Mouse (Mus musculus) MEL (cell line): ENCODE data around the gene Ptpn11. TPM values are rescaled to one million over a fixed set of nuclear protein-coding genes. Genes with fewer than 3 reads are reported as not detected.

Experiments
- DNase-seq: peaks from one replicate; pipeline ENCODE4 v3.0.0; 2011; ENCODE audit warnings: low read depth, low spot score
- H3K27ac ChIP-seq: 2 replicates; pipeline ENCODE4 v1.5.1; 2012; ENCODE audit warnings: low read depth, mild to moderate bottlenecking, control low read depth, low read length, moderate library complexity; ENCODE audit not compliant: control insufficient read depth
- H3K27me3 ChIP-seq, 2 experiments: fragments of 150-350 bp in 1 of 2; sonication (generic) in 1 of 2; 2 replicates each; pipeline ENCODE4 v1.6.1; 2012; ENCODE audit warnings: low read length in 2 of 2, mild to moderate bottlenecking in 2 of 2, improper control_type of control experiment in 1 of 2, moderate library complexity in 1 of 2; ENCODE audit not compliant: insufficient read depth in 2 of 2, control insufficient read depth in 1 of 2
- H3K36me3 ChIP-seq, 2 experiments: 2 replicates each; pipeline ENCODE4 v1.6.1; 2012 to 2014; ENCODE audit warnings: low read length in 2 of 2, improper control_type of control experiment in 1 of 2, inconsistent platforms in 1 of 2, mild to moderate bottlenecking in 1 of 2; ENCODE audit not compliant: insufficient read depth in 2 of 2, control insufficient read depth in 1 of 2
- H3K4me1 ChIP-seq, 2 experiments: fragments of 150-350 bp in 1 of 2; sonication (generic) in 1 of 2; 2 replicates each; pipeline ENCODE4 v1.6.1; 2012; ENCODE audit warnings: low read length in 2 of 2, improper control_type of control experiment in 1 of 2, mild to moderate bottlenecking in 1 of 2; ENCODE audit not compliant: insufficient read depth in 2 of 2, control insufficient read depth in 1 of 2
- H3K4me3 ChIP-seq, 2 experiments: fragments of 150-350 bp in 1 of 2; sonication (generic) in 1 of 2; 2 replicates each; pipeline ENCODE4 v1.5.1; 2012; ENCODE audit warnings: low read depth in 2 of 2, low read length in 2 of 2, mild to moderate bottlenecking in 2 of 2, moderate library complexity in 2 of 2, control low read depth in 1 of 2, improper control_type of control experiment in 1 of 2; ENCODE audit not compliant: control insufficient read depth in 1 of 2, insufficient read depth in 1 of 2
- H3K79me2 ChIP-seq: 2 replicates; pipeline ENCODE4 v1.6.1; 2012; ENCODE audit warnings: mild to moderate bottlenecking, low read length, moderate library complexity; ENCODE audit not compliant: control insufficient read depth, poor library complexity, insufficient read depth
- H3K9ac ChIP-seq: 2 replicates; pipeline ENCODE4 v1.6.1; 2012; ENCODE audit warnings: low read depth, mild to moderate bottlenecking, control low read depth, low read length, moderate library complexity; ENCODE audit not compliant: control insufficient read depth, poor library complexity, severe bottlenecking
- H3K9me3 ChIP-seq: fragments of 150-350 bp; sonication (generic); replicated peaks from 2 replicates; pipeline ENCODE4 v1.6.1; 2012; ENCODE audit warnings: mild to moderate bottlenecking, low read length, improper control_type of control experiment, moderate library complexity; ENCODE audit not compliant: insufficient read depth
- BHLHE40 ChIP-seq: IDR thresholded peaks from 2 replicates; pipeline ENCODE4 v1.6.1; 2012; ENCODE audit warnings: low read depth, mild to moderate bottlenecking, inconsistent platforms, low read length, improper control_type of control experiment, borderline replicate concordance
- CHD1 ChIP-seq: IDR thresholded peaks from 2 replicates; pipeline ENCODE4 v1.6.1; 2012; ENCODE audit warnings: low read depth, mild to moderate bottlenecking, inconsistent platforms, low read length, improper control_type of control experiment
- CHD2 ChIP-seq: IDR thresholded peaks from 2 replicates; pipeline ENCODE4 v1.6.1; 2011; ENCODE audit warnings: low read length, improper control_type of control experiment
- CTCF ChIP-seq, 3 experiments: IDR thresholded peaks in 2 of 3; conservative IDR thresholded peaks in 1 of 3; 2 replicates each; pipeline ENCODE4 v1.5.1; 2011 to 2012; ENCODE audit warnings: low read length in 3 of 3, low read depth in 2 of 3, mild to moderate bottlenecking in 2 of 3, improper control_type of control experiment in 1 of 3, inconsistent platforms in 1 of 3, mixed read lengths in 1 of 3, moderate library complexity in 1 of 3; ENCODE audit not compliant: control insufficient read depth in 1 of 3, insufficient read depth in 1 of 3, poor library complexity in 1 of 3, severe bottlenecking in 1 of 3
- E2F4 ChIP-seq: IDR thresholded peaks from 2 replicates; pipeline ENCODE4 v1.6.1; 2011; ENCODE audit warnings: low read depth, low read length, improper control_type of control experiment, borderline replicate concordance
- ETS1 ChIP-seq: IDR thresholded peaks from 2 replicates; pipeline ENCODE4 v1.6.1; 2012; ENCODE audit warnings: low read depth, mild to moderate bottlenecking, inconsistent platforms, low read length, improper control_type of control experiment, moderate library complexity
- GABPA ChIP-seq: IDR thresholded peaks from 2 replicates; pipeline ENCODE4 v1.6.1; 2012; ENCODE audit warnings: low read depth, mild to moderate bottlenecking, inconsistent platforms, low read length, improper control_type of control experiment, moderate library complexity
- GATA1 ChIP-seq: IDR thresholded peaks from 2 replicates; pipeline ENCODE4 v1.6.1; 2011; ENCODE audit warnings: low read depth, low read length, improper control_type of control experiment
- HCFC1 ChIP-seq: IDR thresholded peaks from 2 replicates; pipeline ENCODE4 v1.6.1; 2012; ENCODE audit warnings: low read depth, mild to moderate bottlenecking, inconsistent platforms, low read length, improper control_type of control experiment, moderate library complexity
- JUND ChIP-seq: IDR thresholded peaks from 2 replicates; pipeline ENCODE4 v1.6.1; 2011; ENCODE audit warnings: low read depth, mild to moderate bottlenecking, improper control_type of control experiment, low read length
- KAT2A ChIP-seq: conservative IDR thresholded peaks from 2 replicates; pipeline ENCODE4 v1.6.1; 2012; ENCODE audit warnings: low read depth, low read length, improper control_type of control experiment, inconsistent platforms
- MAX ChIP-seq: IDR thresholded peaks from 2 replicates; pipeline ENCODE4 v1.6.1; 2011; ENCODE audit warnings: low read length, improper control_type of control experiment
- MAZ ChIP-seq: IDR thresholded peaks from 2 replicates; pipeline ENCODE4 v1.6.1; 2012; ENCODE audit warnings: low read depth, mild to moderate bottlenecking, inconsistent platforms, low read length, improper control_type of control experiment
- MXI1 ChIP-seq: IDR thresholded peaks from 2 replicates; pipeline ENCODE4 v1.6.1; 2011; ENCODE audit warnings: mild to moderate bottlenecking, low read depth, low read length, improper control_type of control experiment
- MYC ChIP-seq: IDR thresholded peaks from 2 replicates; pipeline ENCODE4 v1.6.1; 2011; ENCODE audit warnings: low read depth, mild to moderate bottlenecking, low read length, improper control_type of control experiment, moderate library complexity
- NELFE ChIP-seq: IDR thresholded peaks from 2 replicates; pipeline ENCODE4 v1.6.1; 2011; ENCODE audit warnings: low read depth, low read length, improper control_type of control experiment
- NRF1 ChIP-seq: IDR thresholded peaks from 2 replicates; pipeline ENCODE4 v1.6.1; 2014; ENCODE audit warnings: low read depth, mild to moderate bottlenecking, inconsistent platforms, low read length, improper control_type of control experiment, moderate library complexity; ENCODE audit not compliant: poor library complexity, insufficient read depth, severe bottlenecking
- POLR2A ChIP-seq, 2 experiments: IDR thresholded peaks; 2 replicates each; pipeline ENCODE4 v1.6.1; 2011 to 2012; ENCODE audit warnings: low read length in 2 of 2, mild to moderate bottlenecking in 2 of 2, control low read depth in 1 of 2, improper control_type of control experiment in 1 of 2, low read depth in 1 of 2, moderate library complexity in 1 of 2; ENCODE audit not compliant: control insufficient read depth in 1 of 2, insufficient read depth in 1 of 2, poor library complexity in 1 of 2
- POLR2AphosphoS2 ChIP-seq: IDR thresholded peaks from 2 replicates; pipeline ENCODE4 v1.6.1; 2011; ENCODE audit warnings: low read length, improper control_type of control experiment
- POLR2AphosphoS5 ChIP-seq: IDR thresholded peaks from 2 replicates; pipeline ENCODE4 v1.6.1; 2012; ENCODE audit warnings: low read depth, borderline replicate concordance, mild to moderate bottlenecking, inconsistent platforms, low read length, moderate library complexity, mixed read lengths
- RAD21 ChIP-seq: IDR thresholded peaks from 2 replicates; pipeline ENCODE4 v1.6.1; 2011; ENCODE audit warnings: mild to moderate bottlenecking, low read depth, low read length, improper control_type of control experiment
- RCOR1 ChIP-seq: IDR thresholded peaks from 2 replicates; pipeline ENCODE4 v1.6.1; 2012; ENCODE audit warnings: low read depth, mild to moderate bottlenecking, inconsistent platforms, low read length, improper control_type of control experiment
- SMC3 ChIP-seq: IDR thresholded peaks from 2 replicates; pipeline ENCODE4 v1.6.1; 2011; ENCODE audit warnings: low read depth, low read length, improper control_type of control experiment
- TBP ChIP-seq: IDR thresholded peaks from 2 replicates; pipeline ENCODE4 v1.8.0; 2011; ENCODE audit warnings: low read depth, low read length, improper control_type of control experiment
- USF1 ChIP-seq: IDR thresholded peaks from 2 replicates; pipeline ENCODE4 v1.6.1; 2014; ENCODE audit warnings: low read depth, mild to moderate bottlenecking, inconsistent platforms, low read length, improper control_type of control experiment, moderate library complexity
- USF2 ChIP-seq, 2 experiments: IDR thresholded peaks; 2 replicates each; pipeline ENCODE4 v1.6.1; 2011 to 2012; ENCODE audit warnings: improper control_type of control experiment in 2 of 2, low read length in 2 of 2, borderline replicate concordance in 1 of 2, inconsistent platforms in 1 of 2, low read depth in 1 of 2, mild to moderate bottlenecking in 1 of 2; ENCODE audit not compliant: insufficient read depth in 1 of 2
- ZC3H11A ChIP-seq: IDR thresholded peaks from 2 replicates; pipeline ENCODE4 v1.6.1; 2012; ENCODE audit warnings: low read depth, mild to moderate bottlenecking, inconsistent platforms, low read length, improper control_type of control experiment
- polyA plus RNA-seq, 2 experiments: library from polyadenylated mRNA; stranded (reverse) in 1 of 2; unstranded in 1 of 2; fragments of >175 nt in 1 of 2; fragments of >200 nt in 1 of 2; gene quantifications; 2 replicates each; pipeline versions ENCODE4 v1.2.1 to v1.2.4; 2012; ENCODE audit warnings: low replicate concordance in 2 of 2, low read depth in 1 of 2; ENCODE audit not compliant: insufficient read length in 2 of 2, insufficient read depth in 1 of 2, missing spikeins in 1 of 2
- total RNA-seq: library from RNA; depleted of rRNA; stranded (reverse); fragments of 300-350 nt; gene quantifications from 2 replicates; pipeline ENCODE4 v1.2.3, GENCODE M21; 2012

Ptpn11 gene
- total and polyA plus RNA-seq, 3 experiments: 43.6 to 55.0 (median 46.5) TPM

DNA sequence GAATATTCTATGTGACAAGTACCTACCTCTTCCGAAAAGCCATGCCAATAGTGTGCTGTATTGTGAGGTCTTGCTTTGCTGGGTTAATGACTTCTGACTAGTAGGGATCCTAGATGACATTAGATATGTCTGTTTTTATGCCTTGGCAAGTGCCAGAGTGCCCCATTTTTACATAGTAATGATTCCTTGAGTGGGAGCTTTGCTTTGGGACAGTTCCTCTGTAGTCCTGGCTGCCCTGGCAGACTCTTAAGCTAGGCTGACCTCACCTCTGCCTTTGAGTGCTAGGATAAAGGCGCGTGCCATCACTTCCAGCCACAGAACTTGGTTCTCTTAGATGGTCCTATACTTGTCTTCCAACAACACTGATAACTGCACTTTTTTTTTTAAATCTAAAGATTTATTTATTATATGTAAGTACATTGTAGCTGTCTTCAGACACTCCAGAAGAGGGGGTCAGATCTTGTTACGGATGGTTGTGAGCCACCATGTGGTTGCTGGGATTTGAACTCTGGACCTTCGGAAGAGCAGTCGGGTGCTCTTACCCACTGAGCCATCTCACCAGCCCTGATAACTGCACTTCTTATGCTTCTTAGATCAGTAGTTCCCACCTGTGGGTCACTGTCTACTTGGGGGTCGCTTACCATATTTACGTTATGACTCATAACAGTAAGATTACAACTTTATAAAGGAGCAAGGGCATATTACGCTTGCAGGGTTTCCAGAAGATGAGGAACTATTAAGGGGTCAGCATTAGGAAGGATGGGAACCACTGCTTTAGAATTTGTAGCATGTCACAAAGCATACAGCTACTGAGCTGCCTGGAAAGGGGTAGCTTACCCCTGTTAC lies 18.8 kb upstream of the Ptpn11 start:
- H3K9ac ChIP-seq: no peak overlapping the region
- H3K36me3 ChIP-seq: peaks cover 17 to 23% of the 10 kb centered on the region in 2 experiments
- no peak overlapping the region for H3K4me3 ChIP-seq
- no peaks in the 10 kb centered on the region for H3K27me3 ChIP-seq
- H3K79me2 ChIP-seq: peaks cover 30% of the 10 kb centered on the region
- DNase-seq: peak; percentile 56
- peaks cover 2 to 14% of the 10 kb centered on the region in 2 experiments; a peak in 2 of 4 replicates for H3K4me1 ChIP-seq
- no peak overlapping the region for H3K27ac ChIP-seq
- H3K9me3 ChIP-seq: no peaks in the 10 kb centered on the region
- TF ChIP-seq CHD1 (no peak), POLR2AphosphoS2 (peak; percentile 94), BHLHE40 (0 out of 2 replicates have a peak, but pooled peaks have one; percentile 5), MXI1 (no peak), ZC3H11A (no peak), KAT2A (no peak), NRF1 (no peak), GABPA (no peak), USF1 (no peak), SMC3 (peak; percentile 16; the same call in 1 of the 2 replicates), MYC (no peak), RCOR1 (no peak), HCFC1 (no peak), E2F4 (no peak), JUND (no peak), ETS1 (no peak), MAX (no peak), MAZ (no peak), RAD21 (no peak), POLR2A (IDR thresholded peaks at IDR 0.05; ENCODE audit: control insufficient read depth in 1 of 2, insufficient read depth in 1 of 2, low read depth in 1 of 2, low read length in 2 of 2, poor library complexity in 1 of 2) (peak in 1 of 2 experiments; percentile 45; a peak in 1 of 4 replicates), GATA1 (no peak), TBP (peak; percentile 87), POLR2AphosphoS5 (no peak), CHD2 (peak; percentile 34; the same call in 1 of the 2 replicates), NELFE (no peak), USF2 (IDR thresholded peaks at IDR 0.05; ENCODE audit: borderline replicate concordance in 1 of 2, insufficient read depth in 1 of 2, low read depth in 1 of 2, low read length in 2 of 2) (no peak), CTCF (IDR thresholded peaks at IDR 0.05 in 2 of 3, conservative IDR thresholded peaks at IDR 0.05 in 1 of 3; ENCODE audit: control insufficient read depth in 1 of 3, insufficient read depth in 1 of 3, low read depth in 2 of 3, low read length in 3 of 3, poor library complexity in 1 of 3, severe bottlenecking in 1 of 3) (no peak)
